Mouse (Mus musculus): ENCODE results near the gene Shkbp1. TPM values are rescaled to one million over a fixed set of nuclear protein-coding genes. Genes with fewer than 3 reads are reported as not detected.

Gene Shkbp1
- polyA plus RNA-seq, 1 experiment from 2014 or later: 95.5 TPM

- Histone ChIP-seq H3K9me3 (ENCODE audit: control insufficient read depth, low read length) (no peaks in the 10 kb centered on the region), H3K9ac (replicated peaks; ENCODE audit: low read depth, low read length) (peak overlapping the region; percentile 54), H3K4me2 (ENCODE audit: low read length) (peak overlapping the region; percentile 56), H3K36me3 (ENCODE audit: control insufficient read depth, insufficient read depth) (no peaks in the 10 kb centered on the region), H3K27ac (ENCODE audit: low read length) (no peak overlapping the region), H3K4me1 (replicated peaks; ENCODE audit: control insufficient read depth, insufficient read depth, low read length) (peaks cover 6% of the 10 kb centered on the region), H3K27me3 (replicated peaks; ENCODE audit: control insufficient read depth, insufficient read depth, low read length) (no peaks in the 10 kb centered on the region), H3K4me3 (replicated peaks; ENCODE audit: low read length) (peak overlapping the region; percentile 32)
- ATAC-seq: peak; percentile 71
- 2% methylated on average over 17 of the region's 17 CpGs for WGBS
Measured at GRCm38 (mm10) chr7:27310306-27310705, 45.5 kb downstream of the Shkbp1 start.

- H3K9ac ChIP-seq (replicated peaks; ENCODE audit: low read depth, low read length): no peak overlapping the region
- no peak overlapping the region for H3K4me2 ChIP-seq (ENCODE audit: low read length)
Measured at GRCm38 (mm10) chr7:27309832-27310231, 46.0 kb downstream of the Shkbp1 start.

GRCm38 (mm10) chr7:27308821-27309549 is 46.8 kb downstream of the Shkbp1 start:
- Histone ChIP-seq H3K4me2 (ENCODE audit: low read length) (peak overlapping the region; percentile 40), H3K27me3 (replicated peaks; ENCODE audit: control insufficient read depth, insufficient read depth, low read length) (no peaks in the 10 kb centered on the region), H3K4me3 (replicated peaks; ENCODE audit: low read length) (peak overlapping the region; percentile 20), H3K9me3 (ENCODE audit: control insufficient read depth, low read length) (no peaks in the 10 kb centered on the region), H3K4me1 (replicated peaks; ENCODE audit: control insufficient read depth, insufficient read depth, low read length) (peaks cover 6% of the 10 kb centered on the region), H3K36me3 (ENCODE audit: control insufficient read depth, insufficient read depth) (no peaks in the 10 kb centered on the region), H3K27ac (ENCODE audit: low read length) (no peak overlapping the region), H3K9ac (replicated peaks; ENCODE audit: low read depth, low read length) (0 out of 2 replicates have a peak overlapping the region, but pooled peaks have one; percentile 2)
- WGBS: 16% methylated on average over 27 of the region's 28 CpGs
- ATAC-seq: peak; percentile 41; the same call in 1 of the 2 replicates

More at GRCm38 (mm10) chr7:27309832-27310231, 46.0 kb downstream of the Shkbp1 start:
- Histone ChIP-seq H3K4me1 (replicated peaks; ENCODE audit: control insufficient read depth, insufficient read depth, low read length) (peaks cover 6% of the 10 kb centered on the region), H3K27ac (ENCODE audit: low read length) (no peak overlapping the region), H3K4me3 (replicated peaks; ENCODE audit: low read length) (no peak overlapping the region), H3K36me3 (ENCODE audit: control insufficient read depth, insufficient read depth) (no peaks in the 10 kb centered on the region), H3K27me3 (replicated peaks; ENCODE audit: control insufficient read depth, insufficient read depth, low read length) (no peaks in the 10 kb centered on the region), H3K9me3 (ENCODE audit: control insufficient read depth, low read length) (no peaks in the 10 kb centered on the region)
- WGBS: 43% methylated on average over 3 of the region's 3 CpGs
- ATAC-seq: no peak; the same call in 1 of the 2 replicates

GRCm38 (mm10) chr7:27307551-27307950 is 48.3 kb downstream of the Shkbp1 start:
- no peaks in the 10 kb centered on the region for H3K27me3 ChIP-seq (replicated peaks; ENCODE audit: control insufficient read depth, insufficient read depth, low read length)
- H3K9me3 ChIP-seq (ENCODE audit: control insufficient read depth, low read length): no peaks in the 10 kb centered on the region
- 62% methylated on average over 9 of the region's 9 CpGs for WGBS
- peaks cover 6% of the 10 kb centered on the region for H3K4me1 ChIP-seq (replicated peaks; ENCODE audit: control insufficient read depth, insufficient read depth, low read length)
- H3K27ac ChIP-seq (ENCODE audit: low read length): no peak overlapping the region
- H3K36me3 ChIP-seq (ENCODE audit: control insufficient read depth, insufficient read depth): no peaks in the 10 kb centered on the region
- ATAC-seq: no peak
- no peak overlapping the region for H3K9ac ChIP-seq (replicated peaks; ENCODE audit: low read depth, low read length)
- no peak overlapping the region for H3K4me3 ChIP-seq (replicated peaks; ENCODE audit: low read length)
- H3K4me2 ChIP-seq (ENCODE audit: low read length): no peak overlapping the region

GRCm38 (mm10) chr7:27306161-27307160 is 49.4 kb downstream of the Shkbp1 start:
- no peak overlapping the region for H3K4me2 ChIP-seq (ENCODE audit: low read length)
- H3K9ac ChIP-seq (replicated peaks; ENCODE audit: low read depth, low read length): no peak overlapping the region
- 79% methylated on average over 24 of the region's 24 CpGs for WGBS
- H3K27ac ChIP-seq (ENCODE audit: low read length): no peak overlapping the region
- no peaks in the 10 kb centered on the region for H3K27me3 ChIP-seq (replicated peaks; ENCODE audit: control insufficient read depth, insufficient read depth, low read length)
- H3K9me3 ChIP-seq (ENCODE audit: control insufficient read depth, low read length): no peaks in the 10 kb centered on the region
- no peak overlapping the region for H3K4me3 ChIP-seq (replicated peaks; ENCODE audit: low read length)
- no peak for ATAC-seq
- peaks cover 6% of the 10 kb centered on the region for H3K4me1 ChIP-seq (replicated peaks; ENCODE audit: control insufficient read depth, insufficient read depth, low read length)
- no peaks in the 10 kb centered on the region for H3K36me3 ChIP-seq (ENCODE audit: control insufficient read depth, insufficient read depth)

GRCm38 (mm10) chr7:27305091-27305730 is 50.6 kb downstream of the Shkbp1 start:
- no peak overlapping the region for H3K4me2 ChIP-seq (ENCODE audit: low read length)
- no peak overlapping the region for H3K27ac ChIP-seq (ENCODE audit: low read length)
- H3K9ac ChIP-seq (replicated peaks; ENCODE audit: low read depth, low read length): no peak overlapping the region
- no peaks in the 10 kb centered on the region for H3K27me3 ChIP-seq (replicated peaks; ENCODE audit: control insufficient read depth, insufficient read depth, low read length)
- ATAC-seq: no peak
- H3K4me1 ChIP-seq (replicated peaks; ENCODE audit: control insufficient read depth, insufficient read depth, low read length): no peaks in the 10 kb centered on the region; the same call in 1 of the 2 replicates
- no peaks in the 10 kb centered on the region for H3K36me3 ChIP-seq (ENCODE audit: control insufficient read depth, insufficient read depth)
- 88% methylated on average over 17 of the region's 17 CpGs for WGBS
- H3K9me3 ChIP-seq (ENCODE audit: control insufficient read depth, low read length): no peaks in the 10 kb centered on the region
- H3K4me3 ChIP-seq (replicated peaks; ENCODE audit: low read length): no peak overlapping the region

GRCm38 (mm10) chr7:27302172-27302571 is 53.6 kb downstream of the Shkbp1 start:
- Histone ChIP-seq H3K4me1 (replicated peaks; ENCODE audit: control insufficient read depth, insufficient read depth, low read length) (no peaks in the 10 kb centered on the region), H3K9me3 (ENCODE audit: control insufficient read depth, low read length) (peaks cover 2% of the 10 kb centered on the region; the same call in 1 of the 2 replicates), H3K27ac (ENCODE audit: low read length) (no peak overlapping the region), H3K27me3 (replicated peaks; ENCODE audit: control insufficient read depth, insufficient read depth, low read length) (no peaks in the 10 kb centered on the region), H3K4me2 (ENCODE audit: low read length) (no peak overlapping the region), H3K9ac (replicated peaks; ENCODE audit: low read depth, low read length) (no peak overlapping the region), H3K36me3 (ENCODE audit: control insufficient read depth, insufficient read depth) (no peaks in the 10 kb centered on the region), H3K4me3 (replicated peaks; ENCODE audit: low read length) (no peak overlapping the region)
- ATAC-seq: no peak
- 12% methylated on average over 11 of the region's 11 CpGs for WGBS

GRCm38 (mm10) chr7:27300801-27301200 is 55.0 kb downstream of the Shkbp1 start:
- Histone ChIP-seq H3K4me2 (ENCODE audit: low read length) (no peak overlapping the region), H3K4me3 (replicated peaks; ENCODE audit: low read length) (no peak overlapping the region), H3K27ac (ENCODE audit: low read length) (no peak overlapping the region), H3K9ac (replicated peaks; ENCODE audit: low read depth, low read length) (no peak overlapping the region), H3K9me3 (ENCODE audit: control insufficient read depth, low read length) (peaks cover 2% of the 10 kb centered on the region; the same call in 1 of the 2 replicates), H3K4me1 (replicated peaks; ENCODE audit: control insufficient read depth, insufficient read depth, low read length) (no peaks in the 10 kb centered on the region), H3K36me3 (ENCODE audit: control insufficient read depth, insufficient read depth) (no peaks in the 10 kb centered on the region), H3K27me3 (replicated peaks; ENCODE audit: control insufficient read depth, insufficient read depth, low read length) (no peaks in the 10 kb centered on the region)
- 79% methylated on average over 5 of the region's 5 CpGs for WGBS
- ATAC-seq: no peak

Data from forebrain, embryonic 16.5 days (tissue).